Mouse (Mus musculus): ENCODE measurements around the gene Man1a.

GRCm38 (mm10) chr10:53874191-53874590 is 202.2 kb downstream of the Man1a start:
- TF ChIP-seq POLR2AphosphoS2 (IDR thresholded peaks at IDR 0.05; ENCODE audit: insufficient read length, low read depth) (no peak), E2F4 (IDR thresholded peaks at IDR 0.05; ENCODE audit: insufficient read depth) (no peak), MYOD1 (IDR thresholded peaks at IDR 0.05; ENCODE audit: control insufficient read depth in 1 of 3, insufficient read length in 2 of 3, low read depth in 2 of 3) (no peak), MAX (IDR thresholded peaks at IDR 0.05; ENCODE audit: low read depth) (no peak), USF1 (IDR thresholded peaks at IDR 0.05; ENCODE audit: low read depth) (no peak), POLR2A (IDR thresholded peaks at IDR 0.05; ENCODE audit: insufficient read length, low read depth) (no peak), TCF12 (IDR thresholded peaks at IDR 0.05; ENCODE audit: insufficient read depth, poor library complexity, severe bottlenecking) (no peak), CEBPB (IDR thresholded peaks at IDR 0.05; ENCODE audit: insufficient read depth, poor library complexity, severe bottlenecking) (no peak), SRF (IDR thresholded peaks at IDR 0.05; ENCODE audit: control insufficient read depth, insufficient read length, low read depth) (no peak), REST (IDR thresholded peaks at IDR 0.05; ENCODE audit: insufficient read depth, insufficient read length) (no peak), TCF3 (IDR thresholded peaks at IDR 0.05; ENCODE audit: insufficient read length, low read depth) (no peak)
